Mouse (Mus musculus): ENCODE measurements around the gene Alkbh2. TPM values are rescaled to one million over a fixed set of nuclear protein-coding genes. Genes with fewer than 3 reads are reported as not detected.
A peak's percentile ranks its signal among the peaks of the same experiment; 100 is the strongest.

Gene Alkbh2
- total RNA-seq (2021), result 1 to 10 TPM; 2.0 to 2.3 TPM
- long read RNA-seq, experiment 1, partial matches to known transcripts, result 0 of 3 reads
- long read RNA-seq, experiment 1, other reads (novel, unspliced or antisense), result 3 of 3 reads
- long read RNA-seq, experiment 2, partial matches to known transcripts, result 1 of 3 reads
- long read RNA-seq, experiment 2, other reads (novel, unspliced or antisense), result 2 of 3 reads

- DNase-seq, result peak; percentile 87 to 90
- intact Hi-C loops (cut with DNase I), result loop anchor here (2.0 to 10.0 kb wide), 2 partner anchors 75 to 273 kb away; no protein-coding TSS in a partner anchor
These were observed at the start of gene Alkbh2 for GRCm38 (mm10) chr5:114127374-114128349. Alkbh2 (minus strand) TSS chr5:114128218.

- intact Hi-C loops (cut with DNase I), result no loop called here
These were observed 48.8 kb upstream of the Alkbh2 start for GRCm38 (mm10) chr5:114176548-114177400.

GRCm38 (mm10) chr5:114175596-114176171 lies 47.7 kb upstream of the Alkbh2 start:
- intact Hi-C loops (cut with DNase I), result no loop called here
- peak; percentile 96 to 98 for DNase-seq

More at GRCm38 (mm10) chr5:114176548-114177400, 48.8 kb upstream of the Alkbh2 start:
- DNase-seq, result no peak

GRCm38 (mm10) chr5:114174639-114175038 lies 46.6 kb upstream of the Alkbh2 start:
- DNase-seq, result peak; percentile 59 to 72
- intact Hi-C loops (cut with DNase I), result loop anchor here (1.0 kb wide), 1 partner anchor 39 kb away; no protein-coding TSS in a partner anchor

GRCm38 (mm10) chr5:114173877-114174581 lies 46.0 kb upstream of the Alkbh2 start:
- intact Hi-C loops (cut with DNase I), result loop anchor here (1.0 kb wide), 1 partner anchor 39 kb away; no protein-coding TSS in a partner anchor
- DNase-seq, result no peak

- intact Hi-C loops (cut with DNase I), result no loop called here
- DNase-seq, result no peak
These were observed 45.4 kb upstream of the Alkbh2 start for GRCm38 (mm10) chr5:114173458-114173857.

- intact Hi-C loops (cut with DNase I), result no loop called here
- no peak for DNase-seq
These were observed 44.9 kb upstream of the Alkbh2 start for GRCm38 (mm10) chr5:114172936-114173335.

- DNase-seq, result no peak
- intact Hi-C loops (cut with DNase I), result no loop called here
These were observed 42.3 kb upstream of the Alkbh2 start for GRCm38 (mm10) chr5:114170345-114170744.

- intact Hi-C loops (cut with DNase I), result no loop called here
- no peak for DNase-seq
These were observed 35.2 kb upstream of the Alkbh2 start for GRCm38 (mm10) chr5:114163117-114163696.

GRCm38 (mm10) chr5:114162106-114162815 lies 34.2 kb upstream of the Alkbh2 start:
- intact Hi-C loops (cut with DNase I), result no loop called here
- DNase-seq, result no peak

GRCm38 (mm10) chr5:114161424-114161823 lies 33.4 kb upstream of the Alkbh2 start:
- intact Hi-C loops (cut with DNase I), result no loop called here

GRCm38 (mm10) chr5:114157236-114157635 lies 29.2 kb upstream of the Alkbh2 start:
- intact Hi-C loops (cut with DNase I), result no loop called here
- no peak for DNase-seq

More at GRCm38 (mm10) chr5:114161424-114161823, 33.4 kb upstream of the Alkbh2 start:
- DNase-seq, result no peak

GRCm38 (mm10) chr5:114155168-114155933 lies 27.3 kb upstream of the Alkbh2 start:
- peak in 1 of 2 experiments; percentile 45 for DNase-seq
- intact Hi-C loops (cut with DNase I), result no loop called here

- intact Hi-C loops (cut with DNase I), result no loop called here
- no peak for DNase-seq
These were observed 26.7 kb upstream of the Alkbh2 start for GRCm38 (mm10) chr5:114154765-114155164.

- intact Hi-C loops (cut with DNase I), result loop anchor here (2.0 kb wide), 1 partner anchor 17 kb away; no protein-coding TSS in a partner anchor
These were observed 25.5 kb upstream of the Alkbh2 start for GRCm38 (mm10) chr5:114153490-114153889.

GRCm38 (mm10) chr5:114152359-114153092 lies 24.5 kb upstream of the Alkbh2 start:
- intact Hi-C loops (cut with DNase I), result loop anchor here (2.0 kb wide), 1 partner anchor 16 kb away; no protein-coding TSS in a partner anchor
- no peak for DNase-seq

More at GRCm38 (mm10) chr5:114153490-114153889, 25.5 kb upstream of the Alkbh2 start:
- DNase-seq, result no peak

Measured in heart, postnatal 14 days (tissue).